Mouse (Mus musculus) liver (tissue): ENCODE measurements around the gene Srrm2.
A peak's percentile ranks its signal among the peaks of the same experiment; 100 is the strongest.

Experiments used
- DNase-seq: peaks from one replicate; pipeline ENCODE4 v3.0.0-alpha.2; 2020; ENCODE audit warnings: mixed read lengths

Srrm2 gene

GRCm38 (mm10) chr17:23790269-23791078 is at the start of gene Srrm2:
Gene Srrm2 (plus strand): TSS chr17:23790532.
- peak; percentile 65 for DNase-seq

GRCm38 (mm10) chr17:23740598-23741021 is 49.7 kb upstream of the Srrm2 start, which contains the start of gene Paqr4:
Gene Paqr4 (minus strand): TSS chr17:23740867.
- peak; percentile 72 for DNase-seq

DNA sequence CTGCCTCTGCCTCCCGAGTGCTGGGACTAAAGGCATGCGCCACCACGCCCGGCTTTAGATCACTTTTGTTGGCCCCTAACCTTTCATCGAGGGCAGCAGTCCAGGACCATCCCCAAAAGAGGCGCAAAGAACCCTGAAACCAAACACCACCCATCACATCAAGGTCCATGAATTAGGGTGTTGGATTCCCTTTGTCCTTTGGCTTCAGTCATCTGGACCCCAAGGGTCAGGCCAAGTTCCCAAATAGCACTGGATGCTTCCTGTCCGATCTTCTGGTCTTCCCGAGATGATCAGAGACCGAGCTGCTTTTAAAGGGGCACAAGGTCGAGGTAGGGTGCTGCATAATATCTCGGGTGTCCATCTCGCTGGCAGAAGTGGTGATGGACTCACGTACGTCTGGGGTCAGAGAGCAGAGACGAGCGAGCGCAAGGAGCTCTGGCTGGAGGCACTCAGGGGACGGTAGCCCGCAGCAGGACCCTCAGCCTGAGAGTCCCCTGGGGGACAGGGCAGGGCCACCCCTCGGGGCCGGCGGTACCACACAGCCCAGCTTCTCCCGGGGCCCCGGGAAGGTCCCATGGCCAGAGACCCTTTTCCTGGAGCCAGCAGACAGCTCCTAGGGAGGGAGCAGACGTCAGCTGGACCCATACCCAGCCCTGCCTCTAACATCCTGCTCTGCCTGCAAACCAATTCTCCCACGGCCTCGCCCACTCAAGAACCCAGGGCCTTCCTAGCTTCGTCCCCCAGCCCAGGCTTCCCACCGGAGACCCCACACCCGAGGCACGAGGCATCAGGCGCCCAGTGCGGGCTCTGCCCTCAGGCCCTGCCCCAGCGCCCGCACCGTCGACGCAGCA is 48.7 kb upstream of the Srrm2 start:
- no peak for DNase-seq

- no peak for DNase-seq
Measured at GRCm38 (mm10) chr17:23742210-23742793, 48.0 kb upstream of the Srrm2 start.

GRCm38 (mm10) chr17:23742941-23743340 is 47.4 kb upstream of the Srrm2 start:
- no peak for DNase-seq

DNA sequence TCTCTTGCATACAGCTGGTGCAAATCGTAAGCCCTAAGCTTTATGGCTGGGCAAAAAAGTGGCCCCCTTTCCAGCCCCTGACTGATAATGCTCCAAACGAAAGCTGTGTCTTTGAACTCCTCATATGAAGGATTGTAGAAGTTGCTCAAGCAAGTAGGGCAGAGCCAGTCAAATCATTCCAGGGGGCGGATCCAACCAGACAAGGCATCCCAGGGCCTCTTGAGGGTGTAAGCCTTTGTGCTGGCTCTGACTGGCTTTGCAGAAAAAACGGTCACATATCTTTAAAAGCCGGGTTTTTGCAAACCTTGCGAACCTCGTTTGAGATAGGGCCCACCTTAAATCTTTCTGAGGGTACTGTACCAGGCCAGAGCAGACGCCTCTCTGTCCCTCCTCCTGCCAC is 46.3 kb upstream of the Srrm2 start:
- DNase-seq = no peak

GRCm38 (mm10) chr17:23744651-23745050 is 45.7 kb upstream of the Srrm2 start:
- DNase-seq = no peak

- no peak for DNase-seq
Measured at GRCm38 (mm10) chr17:23745301-23746251, 44.8 kb upstream of the Srrm2 start, which contains the start of gene Kremen2. Gene Kremen2 (minus strand): TSS chr17:23745833.

GRCm38 (mm10) chr17:23746311-23746710 is 44.0 kb upstream of the Srrm2 start:
- DNase-seq = no peak

DNA sequence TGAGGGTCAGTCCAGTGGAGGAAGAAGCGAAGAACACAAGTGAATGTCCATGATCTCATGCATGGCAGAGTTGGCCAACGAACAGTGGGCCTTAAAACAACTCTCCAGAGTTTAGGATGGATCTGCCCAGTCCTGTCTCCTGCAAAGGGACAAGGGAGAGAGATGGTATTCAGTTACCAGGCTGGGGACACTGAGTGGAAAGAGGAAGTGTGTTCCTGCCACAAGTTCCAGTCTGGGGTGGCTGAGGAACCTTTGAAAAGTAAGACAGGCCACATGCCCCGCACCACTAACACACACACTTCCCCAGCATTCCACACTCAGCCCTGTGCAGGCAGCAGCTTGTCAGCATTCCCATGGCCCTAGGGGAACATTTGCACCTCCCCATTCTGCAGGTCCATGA is 43.6 kb upstream of the Srrm2 start:
- DNase-seq = no peak

DNA sequence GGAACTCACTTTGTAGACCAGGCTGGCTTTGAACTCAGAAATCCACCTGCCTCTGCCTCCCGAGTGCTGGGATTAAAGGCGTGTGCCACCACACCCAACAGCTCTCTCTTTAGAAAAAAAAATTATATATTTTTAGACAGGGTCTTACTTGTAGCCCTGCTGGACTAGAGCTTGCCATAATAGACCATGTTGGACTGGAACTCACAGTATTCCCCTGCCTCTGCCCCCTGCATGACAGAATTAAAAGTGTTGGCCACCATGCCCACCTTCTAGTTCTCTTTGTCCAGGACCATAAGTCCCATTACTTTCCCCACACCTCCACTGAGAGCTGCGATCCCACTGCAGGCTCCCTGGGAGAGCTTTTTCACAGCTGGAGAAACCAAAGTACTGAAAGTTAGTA is 42.9 kb upstream of the Srrm2 start:
- DNase-seq = no peak

DNA sequence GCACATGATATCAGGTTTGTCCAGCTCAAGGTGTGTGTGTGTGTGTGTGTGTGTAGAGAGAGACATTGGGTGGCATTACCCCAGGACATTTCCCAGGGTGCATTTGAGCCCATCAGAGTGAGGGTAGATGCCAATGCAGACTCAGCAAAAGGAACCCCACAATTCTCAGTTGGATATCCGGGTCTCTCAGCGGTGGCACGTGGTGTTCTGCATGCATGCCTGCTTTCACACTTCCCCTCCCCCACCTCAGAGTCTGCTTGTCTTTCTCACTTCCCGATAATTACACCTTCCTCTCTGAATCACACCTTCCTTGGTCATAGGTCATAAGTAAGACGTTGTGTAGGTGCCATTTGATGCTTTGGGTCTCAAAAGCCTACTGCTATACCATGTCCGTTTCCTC is 42.3 kb upstream of the Srrm2 start:
- no peak for DNase-seq

DNA sequence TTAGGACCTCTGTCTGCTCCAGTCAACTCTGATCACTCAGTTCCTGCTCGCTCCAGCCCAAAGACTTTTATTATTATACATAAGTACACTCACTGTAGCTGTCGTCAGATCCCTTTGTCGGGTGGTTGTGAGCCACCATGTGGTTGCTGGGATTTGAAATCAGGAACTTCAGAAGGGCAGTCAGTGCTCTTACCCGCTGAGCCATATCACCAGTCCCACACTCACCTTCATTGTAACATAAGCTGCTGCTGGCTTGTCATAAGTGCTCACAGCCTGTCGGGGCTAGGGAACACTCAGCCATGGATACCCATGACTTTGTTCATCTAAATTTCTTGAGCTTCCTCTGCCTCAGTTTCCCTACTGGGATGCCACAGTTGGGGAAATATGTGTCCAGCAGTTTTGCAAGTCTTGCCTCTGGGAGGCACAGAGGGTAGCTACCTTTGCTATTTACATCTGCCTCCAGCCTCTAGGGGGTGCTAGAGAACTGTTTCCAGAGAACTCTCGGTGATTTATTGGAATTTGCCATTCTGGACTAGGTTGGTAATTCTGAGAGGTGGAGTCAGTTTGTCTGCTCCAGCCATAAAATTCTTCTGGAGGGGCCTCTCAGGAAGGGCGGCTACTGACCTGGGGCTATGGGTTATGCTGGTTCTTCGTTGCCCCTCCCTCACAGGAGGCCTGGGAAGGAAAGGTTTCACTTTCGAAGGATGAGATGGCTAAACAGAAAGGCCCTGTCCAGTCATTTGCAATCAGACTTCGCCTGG is 41.5 kb upstream of the Srrm2 start:
- DNase-seq = peak; percentile 64

GRCm38 (mm10) chr17:23749400-23750191 is 40.7 kb upstream of the Srrm2 start:
- DNase-seq = no peak

DNA sequence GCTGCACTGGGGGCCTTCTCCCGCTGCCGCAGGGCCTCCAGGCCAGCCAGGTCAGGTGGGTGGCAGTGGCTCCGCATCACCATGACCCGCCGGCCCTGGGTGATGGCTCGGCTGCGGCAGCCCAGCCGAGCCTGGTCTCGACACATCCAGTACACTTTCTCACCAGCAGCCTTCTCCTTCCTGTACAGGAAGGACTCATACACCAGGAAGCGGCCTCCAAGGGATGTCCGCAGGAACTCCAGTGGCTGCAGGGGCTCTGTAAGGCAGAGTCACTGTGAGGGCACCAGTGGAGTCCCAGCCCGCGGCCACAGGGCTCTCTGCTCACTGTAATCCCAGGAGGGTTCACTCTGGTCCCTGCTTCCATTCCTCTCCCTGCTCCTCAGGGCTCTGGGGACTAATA is 34.6 kb upstream of the Srrm2 start:
- DNase-seq = no peak

DNA sequence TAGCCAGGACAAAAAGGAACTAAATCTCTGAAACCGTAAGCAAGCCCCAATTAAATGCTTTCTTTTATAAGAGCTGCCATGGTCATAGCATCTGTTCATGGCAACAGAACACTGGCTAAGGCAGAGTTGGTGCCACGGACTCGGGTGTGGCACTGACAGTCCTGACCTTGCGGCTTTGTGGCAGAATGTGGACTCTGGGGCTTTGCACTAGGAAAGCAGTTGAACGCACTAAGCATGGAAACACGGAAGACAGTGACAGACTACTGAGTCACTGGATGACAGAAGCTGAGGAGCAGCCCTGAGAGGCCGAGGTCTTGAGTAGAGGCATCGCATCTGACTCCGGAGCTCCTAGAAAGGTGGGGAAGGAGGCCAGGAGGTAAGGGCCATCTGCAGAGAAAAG is 32.8 kb upstream of the Srrm2 start:
- no peak for DNase-seq

DNA sequence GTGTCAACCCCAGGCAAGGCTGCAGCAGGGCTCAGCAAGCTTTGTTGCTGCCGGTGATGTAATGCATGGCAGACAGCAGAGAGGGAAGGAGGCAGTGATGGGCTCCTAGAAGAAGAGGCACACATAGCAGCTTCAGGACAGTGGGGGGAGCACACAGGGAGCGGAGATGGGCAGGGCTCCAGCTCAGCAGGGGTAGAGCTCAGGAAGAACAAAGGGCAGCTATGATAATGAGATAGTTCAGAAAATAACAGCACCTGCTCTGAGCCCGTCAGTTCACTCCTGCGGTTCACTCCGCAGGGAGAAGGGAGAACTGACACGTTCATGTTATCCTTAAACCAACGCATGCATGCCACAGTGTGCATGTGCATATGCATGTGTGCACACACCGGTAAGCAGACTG is 31.5 kb upstream of the Srrm2 start:
- DNase-seq = no peak

DNA sequence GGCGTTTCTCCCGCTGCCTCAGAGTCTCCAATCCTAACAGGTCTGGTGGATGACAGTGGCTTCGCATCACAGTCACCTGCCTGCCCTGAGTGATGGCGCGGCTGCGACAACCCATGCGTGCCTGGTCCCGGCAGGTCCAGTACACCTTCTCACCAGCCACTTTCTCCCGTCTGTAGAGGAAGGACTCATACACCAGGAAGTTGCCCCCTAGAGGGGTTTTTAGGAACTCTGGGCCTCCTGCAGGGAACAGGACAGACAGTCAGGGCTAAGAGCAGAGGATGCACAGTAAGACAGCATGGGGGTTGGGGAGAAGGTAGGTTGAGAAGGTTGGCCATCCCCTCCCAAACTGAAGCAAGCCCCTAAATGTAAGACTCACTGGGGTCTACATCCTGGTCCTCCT is 30.1 kb upstream of the Srrm2 start:
- no peak for DNase-seq

DNA sequence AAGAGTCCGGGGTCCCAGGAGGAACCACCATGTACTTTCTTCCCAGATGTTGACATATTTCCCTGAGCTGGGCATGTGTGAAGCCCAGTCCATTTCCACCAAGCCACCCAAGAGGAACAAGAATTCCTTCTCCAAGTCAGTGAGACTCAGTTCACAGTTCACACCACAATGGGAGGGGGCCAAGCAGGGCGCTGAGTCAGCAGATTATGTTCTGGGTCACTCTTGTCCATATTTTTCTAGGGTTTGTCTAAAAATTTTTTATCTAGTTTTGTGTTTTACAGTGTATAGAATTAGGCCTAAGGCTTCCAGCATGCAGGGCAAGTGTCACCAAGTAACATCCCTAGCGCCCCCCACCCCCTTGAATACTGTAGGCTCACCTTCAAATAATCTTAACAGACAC is 29.2 kb upstream of the Srrm2 start:
- no peak for DNase-seq

DNA sequence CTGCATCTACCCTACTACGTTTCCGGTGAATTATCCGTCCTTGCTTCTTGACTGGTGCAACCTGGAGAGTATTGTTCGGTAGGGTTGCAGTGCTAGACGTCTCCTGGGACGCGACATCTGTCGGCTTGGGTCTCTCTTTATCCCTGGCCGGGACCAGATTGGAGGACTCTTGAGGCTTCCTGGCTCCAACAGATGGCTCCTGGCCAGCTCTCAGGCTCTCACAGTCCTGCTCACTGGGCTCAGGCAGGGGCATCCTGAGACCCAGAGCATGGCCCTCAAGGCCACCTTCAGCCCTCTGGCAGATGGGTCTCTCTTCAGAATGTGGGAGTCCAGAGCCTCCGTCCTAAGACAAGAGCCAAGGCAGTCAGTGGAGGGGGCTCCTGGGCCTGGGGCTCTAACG is 27.4 kb upstream of the Srrm2 start:
- no peak for DNase-seq

- no peak for DNase-seq
Measured at GRCm38 (mm10) chr17:23770493-23770892, 19.8 kb upstream of the Srrm2 start.
